Mouse (Mus musculus): ENCODE data around the gene Comt.

Comt gene

DNA sequence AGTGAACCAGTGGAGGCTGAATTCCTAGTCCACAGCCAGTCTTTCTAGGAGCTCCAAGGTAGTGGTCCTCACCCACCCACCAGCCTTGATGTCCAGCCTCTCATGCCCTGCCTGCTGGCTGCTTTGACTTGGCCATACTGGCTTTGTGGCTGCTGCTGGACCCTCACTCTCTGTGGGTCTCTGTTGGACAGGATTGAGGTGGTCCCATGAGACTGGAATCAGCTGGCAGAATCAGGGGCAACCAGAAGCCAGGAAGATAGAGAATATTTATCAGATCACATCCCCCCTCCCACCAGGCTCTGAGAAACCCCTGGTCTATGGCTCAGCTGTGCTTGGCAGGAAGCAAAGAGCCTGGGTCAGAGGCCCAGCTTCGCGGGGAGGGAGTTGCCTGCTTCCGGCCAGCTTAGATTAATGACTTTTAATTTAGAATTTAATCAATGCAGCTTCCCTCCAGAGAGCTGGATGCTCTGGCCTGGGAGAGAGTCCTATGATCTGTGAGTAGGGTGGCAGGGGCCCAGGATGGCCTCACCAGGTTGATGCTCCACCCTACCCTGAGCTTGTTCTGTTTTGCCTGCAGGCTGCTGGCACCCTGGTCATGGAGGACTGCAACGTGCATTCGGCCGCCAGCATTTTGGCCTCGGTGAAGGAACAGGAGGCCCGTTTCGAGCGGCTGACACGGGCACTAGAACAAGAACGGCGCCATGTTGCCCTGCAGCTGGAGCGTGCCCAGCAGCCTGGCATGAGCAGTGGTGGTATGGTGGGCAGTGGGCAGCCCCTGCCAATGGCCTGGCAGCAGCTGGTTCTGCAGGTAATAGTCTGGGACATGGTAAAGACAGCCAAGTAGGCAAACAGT, 37.8 kb downstream of the Comt start:
- DNase-seq (ENCODE audit: low spot score in 2 of 2): no peak

DNA sequence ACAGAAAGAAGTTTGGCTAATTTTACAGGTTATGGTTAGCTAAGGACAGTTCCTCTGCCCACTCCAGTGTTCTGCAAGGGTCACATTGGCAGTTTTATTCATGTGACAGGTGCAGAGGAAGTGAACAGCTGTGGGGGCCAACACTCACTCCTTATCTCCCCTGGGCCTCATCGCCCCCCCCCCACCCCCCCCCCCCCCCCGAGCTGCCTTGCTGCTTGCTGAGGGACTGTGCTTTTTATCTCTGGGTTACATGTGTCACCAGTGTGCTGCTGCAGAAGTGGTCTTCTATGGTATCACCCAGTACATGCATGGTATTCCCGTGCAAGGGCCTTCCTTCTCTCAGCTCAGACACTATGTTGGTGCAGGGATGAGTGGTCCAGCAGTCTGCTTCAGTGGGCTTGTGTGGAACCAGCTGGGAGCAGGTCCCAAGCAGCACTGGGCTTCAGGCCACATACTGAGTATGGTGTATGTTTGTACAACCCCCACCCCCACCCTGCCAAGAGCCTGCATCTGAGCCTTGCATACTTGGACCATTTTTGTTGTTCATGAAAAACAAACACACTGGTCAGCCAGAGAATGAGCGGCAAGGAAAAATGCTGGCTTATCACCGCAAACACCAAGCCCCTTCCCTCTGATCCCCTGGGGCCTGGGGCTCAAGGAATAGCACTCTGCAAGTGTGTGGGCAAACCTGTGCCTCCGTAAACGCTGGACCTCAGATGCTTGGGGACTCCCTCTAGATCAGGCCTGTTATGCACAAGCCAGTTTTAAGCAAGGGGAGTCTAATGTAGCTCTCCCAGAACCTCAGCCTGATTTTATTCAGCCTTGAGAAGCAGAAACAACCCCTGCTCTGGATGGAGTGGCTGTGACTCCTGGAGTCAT, 38.7 kb downstream of the Comt start:
- DNase-seq (ENCODE audit: low spot score in 2 of 2): no peak

DNA sequence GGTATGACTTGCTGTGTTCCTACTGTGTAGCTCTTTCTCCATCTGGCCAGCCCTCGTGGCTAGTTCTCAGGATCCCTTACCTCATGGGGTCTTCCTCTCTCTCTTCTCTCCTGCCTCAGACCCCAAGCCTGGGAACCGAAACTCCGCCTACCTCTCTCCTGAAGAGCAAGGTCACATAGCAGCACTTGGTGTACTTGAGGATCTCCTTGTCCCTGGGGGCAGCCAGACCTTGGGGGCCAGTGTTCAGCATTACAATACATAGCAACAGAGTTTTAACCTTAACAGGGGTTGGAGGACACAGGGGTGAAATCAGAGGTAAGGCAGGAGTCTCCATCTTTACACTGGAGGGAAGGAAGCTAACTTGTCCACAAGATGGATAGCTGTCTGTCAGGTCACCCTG, 39.7 kb downstream of the Comt start:
- DNase-seq (ENCODE audit: low spot score in 2 of 2): no peak

DNA sequence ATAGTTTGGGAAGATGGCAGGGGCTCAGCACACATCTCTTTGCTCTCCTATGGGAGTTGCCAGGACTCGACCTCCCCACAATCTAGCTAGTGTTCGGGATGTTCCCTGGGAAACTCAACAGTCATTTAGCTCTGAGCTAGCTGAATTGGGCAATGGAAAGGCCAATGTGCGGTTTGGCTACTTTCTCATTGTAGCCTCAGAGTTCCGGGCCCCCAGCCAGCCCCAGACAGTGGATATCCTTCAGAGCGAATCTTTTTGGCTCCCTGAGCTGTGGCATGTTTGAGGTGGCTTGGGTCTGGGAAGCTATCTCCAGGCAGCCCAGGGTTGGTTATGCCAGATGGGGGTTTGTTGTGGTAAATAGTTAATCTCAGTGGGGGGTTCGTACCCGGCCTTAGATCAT, 40.2 kb downstream of the Comt start:
- no peak for DNase-seq (ENCODE audit: low spot score in 2 of 2)

DNA sequence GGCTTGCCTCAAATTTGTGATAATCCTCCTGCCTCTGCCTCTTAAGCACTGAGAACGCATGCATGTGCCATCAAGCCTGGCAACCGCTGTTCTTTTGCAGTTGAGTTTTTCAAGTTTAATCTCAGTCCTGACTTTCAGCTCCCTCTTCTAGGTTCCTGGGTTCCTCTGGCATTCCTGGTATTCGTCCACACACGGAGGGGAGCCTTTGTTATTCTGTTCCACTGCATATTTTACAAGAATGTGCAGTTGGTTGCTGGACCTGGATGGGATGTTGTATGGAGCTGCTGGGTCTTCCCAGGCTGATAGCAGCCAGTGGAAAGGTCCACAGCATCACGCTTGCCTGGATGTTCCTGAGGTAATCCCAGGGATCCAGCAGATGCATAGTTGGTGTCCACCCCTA, 41.2 kb downstream of the Comt start:
- DNase-seq (ENCODE audit: low spot score in 2 of 2): no peak

DNA sequence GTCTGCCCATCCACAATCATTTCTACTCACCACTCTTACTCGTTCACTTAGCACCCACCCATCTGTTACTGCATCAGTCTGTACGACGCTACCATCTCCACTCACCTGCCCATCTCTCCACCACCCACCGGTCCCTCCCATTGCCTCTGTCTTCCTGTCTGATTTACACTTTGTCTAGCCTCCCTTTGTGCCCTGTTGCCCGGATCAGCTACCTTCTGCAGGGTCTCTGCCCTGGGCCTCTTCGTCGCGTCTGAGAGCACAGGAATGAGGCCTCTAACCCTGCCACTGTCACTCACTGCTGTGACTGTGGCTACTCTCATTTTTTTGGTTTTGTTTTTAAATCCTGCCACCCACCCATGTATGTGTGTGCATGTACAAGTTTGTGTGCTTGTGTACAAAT, 42.0 kb downstream of the Comt start:
- no peak for DNase-seq (ENCODE audit: low spot score in 2 of 2)

DNA sequence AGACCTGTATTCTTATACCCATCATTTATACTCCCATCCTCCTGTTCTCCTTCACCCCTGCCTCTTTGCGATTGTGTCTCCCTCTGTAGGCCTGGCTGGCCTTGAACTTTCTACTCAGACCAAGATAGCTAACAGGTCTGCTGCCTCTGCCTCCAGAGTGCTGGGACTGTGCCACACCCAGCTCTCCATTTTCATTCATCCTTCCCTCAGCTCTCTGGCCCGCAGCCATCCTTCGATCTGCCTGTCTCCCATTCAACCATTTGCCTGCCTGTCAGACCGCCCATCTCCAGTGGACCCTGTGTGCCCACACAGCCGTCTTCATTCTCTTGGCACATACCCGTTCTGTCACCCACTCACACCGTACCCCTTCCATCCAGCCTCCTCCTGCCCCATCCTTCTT, 42.4 kb downstream of the Comt start:
- no peak for DNase-seq (ENCODE audit: low spot score in 2 of 2)

DNA sequence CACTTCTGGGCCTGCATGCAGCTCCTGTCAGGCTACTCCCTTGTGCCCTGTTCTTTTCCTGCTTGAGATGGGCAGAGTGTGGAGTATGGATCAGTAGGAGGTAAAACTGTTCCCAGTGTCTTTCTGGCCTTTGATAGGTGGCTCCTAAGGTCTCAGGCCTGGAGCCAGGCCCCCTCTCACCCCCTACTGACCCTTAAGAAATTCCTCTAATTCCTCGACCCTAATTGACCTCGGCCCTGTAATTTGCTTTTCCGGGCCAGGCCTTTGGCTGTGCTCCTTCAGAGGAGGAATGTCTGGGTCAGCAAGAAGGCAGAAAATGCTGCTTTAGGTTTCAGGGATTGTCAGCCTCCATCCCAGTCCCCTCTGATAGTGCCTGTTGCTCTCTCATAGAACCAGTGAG, 42.9 kb downstream of the Comt start:
- DNase-seq (ENCODE audit: low spot score in 2 of 2): no peak

DNA sequence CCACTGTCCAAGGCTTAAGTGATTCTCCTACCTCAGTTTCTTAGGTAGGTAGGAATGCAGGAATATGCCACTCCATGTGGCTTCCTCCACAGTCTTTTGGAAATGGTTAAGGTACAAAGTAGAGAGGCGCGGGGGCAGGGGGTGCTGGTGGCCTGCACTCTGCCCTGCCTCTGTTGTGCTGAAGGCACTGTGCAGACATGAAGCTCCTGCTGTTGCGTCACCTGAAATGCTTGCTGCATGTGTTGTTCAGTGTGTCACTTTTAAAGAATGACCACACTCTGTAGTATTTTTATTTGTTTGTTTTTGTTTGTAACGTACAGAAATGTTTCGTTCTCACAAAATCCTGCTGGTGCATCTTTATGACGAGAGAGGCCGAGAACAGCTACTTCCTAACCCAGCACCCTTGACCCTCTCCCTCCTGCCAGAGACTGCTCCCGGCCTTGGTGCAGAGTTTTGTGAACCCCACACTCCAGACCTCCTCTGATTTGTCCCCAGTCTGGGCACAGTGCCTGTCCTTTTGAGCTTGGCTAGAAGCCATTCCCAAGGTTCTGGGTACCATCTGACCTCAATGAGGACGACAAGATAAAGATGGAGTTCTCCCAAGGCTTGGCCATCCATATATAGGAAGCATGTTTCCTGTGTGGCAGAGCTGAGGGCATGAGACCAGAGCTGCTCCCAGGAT, 43.5 kb downstream of the Comt start:
- no peak for DNase-seq (ENCODE audit: low spot score in 2 of 2)

DNA sequence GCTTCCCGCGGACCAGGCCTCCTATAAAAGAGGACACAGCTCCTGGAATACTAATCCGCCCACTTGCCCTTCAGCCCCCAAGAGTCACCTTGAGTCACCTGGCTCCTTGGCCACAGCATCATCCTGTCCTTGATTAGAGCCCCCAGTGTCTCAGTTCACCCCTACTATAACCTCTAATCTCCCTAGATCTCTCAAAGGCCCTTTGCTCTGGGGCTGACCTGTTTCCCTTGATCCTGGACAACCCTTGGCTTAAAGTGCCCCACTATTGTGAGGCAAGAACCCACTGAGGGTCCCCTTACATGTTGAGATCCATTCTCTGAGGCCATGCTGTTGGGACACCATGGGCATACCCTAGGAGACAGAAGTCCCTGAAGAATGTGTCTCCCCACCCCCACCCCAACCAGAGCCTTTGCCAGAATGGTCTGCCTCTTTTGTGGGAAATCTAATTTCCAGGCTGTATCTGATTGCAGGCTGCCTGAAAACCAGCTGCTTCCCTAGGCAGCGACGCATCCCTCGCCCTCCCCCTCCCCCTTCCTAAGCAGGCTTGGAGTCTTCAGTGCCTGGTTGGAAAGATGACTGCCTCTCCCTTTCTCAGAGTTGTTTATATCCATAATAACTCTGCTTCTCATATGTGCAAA, 44.9 kb downstream of the Comt start:
- no peak for DNase-seq (ENCODE audit: low spot score in 2 of 2)

DNA sequence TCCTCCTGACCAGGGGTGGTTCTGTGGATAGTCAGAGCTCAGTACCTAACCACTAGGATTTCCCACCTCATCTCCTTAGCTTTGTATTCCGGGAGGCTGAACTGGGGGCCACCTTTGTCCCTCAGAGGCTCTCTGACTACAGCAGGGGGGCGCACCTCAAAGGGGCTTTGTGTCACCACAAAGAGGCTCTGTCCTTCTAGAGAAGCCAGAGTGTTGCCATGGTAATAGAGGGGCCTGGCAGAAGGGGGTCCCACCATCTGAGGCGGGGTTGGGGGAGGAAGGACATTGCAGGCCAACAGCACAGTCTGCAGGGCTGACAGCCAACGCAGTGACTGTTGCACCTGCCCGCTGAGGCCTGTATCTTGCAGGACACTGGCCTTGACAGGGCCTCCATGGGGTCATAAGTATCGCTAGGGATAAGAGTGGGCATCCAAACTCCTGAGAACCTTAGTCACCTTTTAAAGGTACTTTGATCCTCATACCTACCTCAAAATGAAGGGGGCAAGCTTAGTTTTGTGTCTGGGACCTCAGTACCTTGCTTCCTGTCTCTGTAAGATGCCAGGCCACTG, 46.1 kb downstream of the Comt start:
- DNase-seq (ENCODE audit: low spot score in 2 of 2): no peak

DNA sequence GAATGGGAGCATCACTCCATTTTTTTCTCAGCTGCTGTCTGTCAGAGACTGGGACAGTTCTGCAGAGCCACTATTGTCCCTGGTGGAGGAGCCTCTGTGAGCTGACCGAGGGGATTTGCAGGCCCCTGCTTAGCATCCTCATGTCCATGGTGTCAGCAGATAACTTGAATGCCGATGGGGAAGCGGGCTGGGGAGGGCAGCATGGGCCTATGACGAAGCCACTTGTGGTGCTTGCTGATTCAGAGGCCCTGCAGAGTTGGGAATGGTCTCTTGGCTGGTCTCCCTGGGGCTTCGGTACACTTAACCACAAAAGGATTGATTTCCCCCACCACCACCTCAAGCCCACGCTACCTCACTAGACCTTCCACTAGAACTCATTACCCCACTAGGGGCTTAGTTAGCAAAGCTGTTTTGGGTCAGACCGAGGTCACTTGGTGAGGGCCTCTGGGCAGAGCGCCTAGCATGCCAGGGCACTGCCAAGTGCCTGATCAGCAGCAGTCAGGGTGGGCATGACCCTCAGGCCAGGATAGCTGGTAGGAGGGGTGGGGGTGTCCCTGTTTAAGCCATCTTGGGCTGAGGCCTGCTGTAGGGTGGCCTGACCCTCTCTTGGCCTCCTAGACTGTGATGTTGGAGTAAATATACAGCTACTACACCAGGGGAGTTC, 47.2 kb downstream of the Comt start:
- no peak for DNase-seq (ENCODE audit: low spot score in 2 of 2)

DNA sequence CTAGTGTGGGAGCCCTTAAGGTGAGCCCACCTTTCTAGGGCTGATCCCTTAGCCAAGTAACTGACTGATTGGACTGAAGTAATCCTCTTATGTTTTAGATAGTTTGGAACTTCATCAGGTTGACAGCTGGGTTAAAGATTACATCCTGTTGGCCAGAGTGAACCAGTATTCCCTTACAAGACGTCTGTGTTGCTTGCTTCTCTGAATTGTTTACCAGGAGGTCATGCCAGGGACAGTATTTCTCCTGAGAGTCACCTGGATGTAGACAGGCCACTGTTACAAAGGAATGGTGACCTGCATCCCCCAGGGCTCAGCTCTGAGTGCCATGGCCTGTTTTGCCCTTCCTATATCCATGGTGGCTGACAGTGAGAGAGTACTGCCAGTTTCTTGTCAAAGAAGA, 48.2 kb downstream of the Comt start:
- no peak for DNase-seq (ENCODE audit: low spot score in 2 of 2)

DNA sequence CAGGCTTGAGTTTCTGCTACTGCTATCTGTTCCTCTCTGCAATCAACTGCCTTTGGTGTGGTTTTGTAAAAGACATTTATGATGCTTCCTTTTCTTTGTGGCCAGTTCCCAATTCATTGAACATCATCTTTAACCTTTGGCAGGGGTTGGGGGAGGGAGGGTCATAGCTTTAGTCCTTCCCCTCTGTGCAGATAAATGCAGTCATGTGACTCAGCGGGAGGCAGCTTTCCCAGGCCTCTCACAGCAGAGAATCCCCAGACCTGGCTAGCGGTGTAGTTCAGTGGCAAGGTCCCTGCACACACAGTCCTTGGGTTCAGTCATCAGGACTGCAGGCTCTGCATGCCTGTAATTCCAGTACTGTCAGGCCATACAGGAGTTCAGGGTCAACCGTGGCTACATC, 49.4 kb downstream of the Comt start:
- DNase-seq (ENCODE audit: low spot score in 2 of 2): no peak

DNA sequence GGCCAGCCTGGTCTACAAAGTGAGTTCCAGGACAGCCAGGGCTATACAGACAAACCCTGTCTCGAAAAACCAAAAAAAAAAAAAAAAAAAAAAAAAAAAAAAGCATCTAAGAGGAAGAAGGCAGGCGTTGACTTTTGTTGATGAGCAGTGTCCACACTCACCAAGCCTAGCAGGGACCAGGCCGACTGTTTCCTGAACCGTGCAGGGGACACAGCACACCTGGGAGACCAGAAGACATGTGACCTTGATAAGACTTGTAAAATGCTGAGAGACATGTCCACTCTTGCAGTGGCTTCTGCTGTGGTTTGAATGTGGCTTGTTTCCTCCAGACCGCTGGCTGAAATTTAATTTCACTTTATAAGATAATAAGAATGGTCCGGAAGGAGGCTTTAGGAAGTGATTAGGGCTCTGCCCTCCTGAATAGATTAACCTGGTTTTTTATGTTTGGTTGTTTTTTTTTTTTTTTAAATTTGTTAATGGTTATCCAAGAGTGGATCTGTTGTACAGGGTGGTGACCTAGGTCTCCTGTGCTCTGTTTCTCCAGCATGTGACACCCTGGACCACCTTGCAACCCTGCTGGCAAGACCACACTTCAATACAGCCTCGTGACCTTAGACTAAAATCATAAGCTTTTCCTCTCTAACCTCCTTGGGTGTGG, 50.2 kb downstream of the Comt start:
- DNase-seq (ENCODE audit: low spot score in 2 of 2): no peak

DNA sequence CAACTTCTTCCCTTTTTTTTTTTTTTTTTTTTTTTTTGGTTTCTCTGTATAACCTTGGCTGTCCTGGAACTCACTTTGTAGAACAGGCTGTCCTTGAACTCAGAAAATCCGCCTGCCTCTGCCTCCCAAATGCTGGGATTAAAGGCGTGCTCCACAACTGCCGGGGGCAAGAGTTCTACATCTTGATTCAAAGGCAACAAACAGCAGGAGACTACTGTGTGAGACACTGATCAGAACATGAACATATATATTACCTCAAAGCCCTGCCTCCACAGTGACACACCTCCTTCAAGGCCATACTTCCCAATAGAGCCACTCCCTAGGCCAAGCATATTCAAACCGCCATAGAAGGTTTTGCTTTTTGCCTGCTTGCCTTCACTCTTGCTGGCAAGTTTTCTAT, 53.0 kb downstream of the Comt start:
- DNase-seq (ENCODE audit: low spot score in 2 of 2): no peak

DNA sequence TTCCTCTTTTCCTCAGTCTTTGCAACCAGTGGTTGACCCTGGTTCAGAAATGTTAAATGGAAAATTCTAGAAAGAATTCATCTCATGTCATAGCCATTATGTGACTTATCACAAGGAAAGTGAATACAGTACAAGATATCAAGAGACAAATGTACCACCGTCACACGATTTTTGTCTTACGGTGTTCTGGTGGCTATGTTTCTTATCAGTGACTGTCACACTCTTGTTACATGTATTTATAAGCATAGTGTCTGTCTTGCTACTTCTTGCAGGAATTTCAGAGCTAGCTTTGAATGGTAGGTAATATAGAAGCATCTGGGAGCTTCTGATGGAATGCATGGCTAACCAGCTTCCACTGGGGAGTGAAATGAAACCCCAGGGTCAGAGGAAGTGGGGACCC, 56.5 kb downstream of the Comt start:
- no peak for DNase-seq (ENCODE audit: low spot score in 2 of 2)

DNA sequence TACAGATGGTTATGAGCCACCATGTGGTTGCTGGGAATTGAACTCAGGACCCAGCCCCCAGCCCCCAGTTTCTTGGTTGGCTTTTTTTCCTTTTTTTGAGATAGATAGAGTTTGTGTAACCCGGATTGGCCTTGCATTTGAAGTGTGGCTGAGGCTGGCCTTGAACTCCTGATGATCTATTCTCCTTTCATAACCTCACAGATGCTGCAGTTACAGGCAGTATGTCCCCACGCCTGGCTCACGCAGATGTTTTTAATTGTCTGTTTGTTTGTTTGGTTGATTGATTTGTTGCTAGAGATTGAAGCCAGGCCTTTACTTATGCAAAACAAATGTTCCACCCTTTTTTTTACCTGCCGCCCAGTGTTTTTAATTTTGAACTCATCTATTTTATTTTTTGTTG, 59.8 kb downstream of the Comt start:
- no peak for DNase-seq (ENCODE audit: low spot score in 2 of 2)

DNA sequence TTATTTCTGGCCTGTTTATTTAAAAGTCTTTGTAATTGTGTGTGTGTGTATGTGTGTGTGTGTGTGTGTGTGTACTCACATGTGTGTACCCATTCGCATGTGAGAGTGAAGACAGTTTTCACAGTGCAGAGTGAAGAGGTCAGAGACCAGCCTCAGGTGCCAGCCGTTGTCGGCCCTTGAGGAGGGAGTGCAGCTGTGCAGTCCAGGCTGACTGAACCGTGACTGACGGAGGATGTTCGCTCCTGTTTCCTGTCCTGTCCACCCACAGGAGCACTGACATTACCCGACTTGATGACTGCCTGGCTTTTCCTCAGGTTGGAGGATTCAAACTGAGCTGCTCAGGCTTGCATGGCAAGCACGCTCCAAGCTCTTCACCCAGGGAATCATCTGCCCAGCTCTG, 63.7 kb downstream of the Comt start:
- DNase-seq (ENCODE audit: low spot score in 2 of 2): no peak

DNA sequence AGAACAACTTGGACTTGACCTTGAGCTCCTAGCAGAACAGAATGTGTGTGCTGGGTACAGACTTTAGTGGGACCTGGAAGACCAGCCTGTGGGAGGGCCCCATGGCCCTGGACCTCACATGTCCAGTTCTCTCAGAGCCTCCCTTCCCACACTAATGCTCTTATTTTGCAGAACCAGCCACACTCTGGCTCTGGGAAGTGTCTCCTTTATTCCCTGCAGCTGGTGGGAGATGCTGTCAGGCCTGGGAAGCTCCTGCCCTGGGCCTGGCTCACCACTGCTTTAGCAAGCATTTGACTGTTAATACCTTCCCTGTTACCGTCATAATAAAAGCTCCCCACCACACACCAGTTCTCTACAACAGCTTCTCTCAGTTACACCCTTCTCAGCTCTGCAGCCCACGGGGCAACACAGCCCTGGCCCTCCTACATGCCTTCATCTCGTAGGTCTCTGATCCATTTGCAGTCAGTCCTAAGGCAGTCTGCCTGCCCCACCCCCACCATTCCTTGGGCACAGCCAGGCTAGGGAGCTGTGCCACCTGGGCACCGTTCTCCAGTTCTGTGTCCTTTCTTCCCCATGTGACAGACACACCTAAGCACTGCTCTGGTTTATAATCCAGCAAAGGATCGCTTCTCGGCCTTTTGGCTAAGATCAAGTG, 66.4 kb downstream of the Comt start:
- no peak for DNase-seq (ENCODE audit: low spot score in 2 of 2)
